Mouse (Mus musculus) thymus, postnatal 0 days (tissue): ENCODE data around the gene Trappc12. TPM values are rescaled to one million over a fixed set of nuclear protein-coding genes. Genes with fewer than 3 reads are reported as not detected.
A peak's percentile ranks its signal among the peaks of the same experiment; 100 is the strongest.
"Not testable (repeated sequence)": the region's sequence is repeated elsewhere in the genome, so short reads cannot be mapped to it uniquely, and the experiment has no call there.

Experiments
- DNase-seq: peaks from one replicate; pipeline ENCODE4 v3.0.0-alpha.2; 2015; ENCODE audit warnings: low spot score
- polyA plus RNA-seq: library from polyadenylated mRNA; unstranded; fragments of >200 nt; fragmentation: Nextera tagmentation; extraction: Ambion mirVana; gene quantifications from 2 replicates; pipeline ENCODE4 v1.2.1, GENCODE M21; 2015

The Trappc12 gene
- polyA plus RNA-seq, 1 experiment from 2014 or later = 40.0 TPM

DNA sequence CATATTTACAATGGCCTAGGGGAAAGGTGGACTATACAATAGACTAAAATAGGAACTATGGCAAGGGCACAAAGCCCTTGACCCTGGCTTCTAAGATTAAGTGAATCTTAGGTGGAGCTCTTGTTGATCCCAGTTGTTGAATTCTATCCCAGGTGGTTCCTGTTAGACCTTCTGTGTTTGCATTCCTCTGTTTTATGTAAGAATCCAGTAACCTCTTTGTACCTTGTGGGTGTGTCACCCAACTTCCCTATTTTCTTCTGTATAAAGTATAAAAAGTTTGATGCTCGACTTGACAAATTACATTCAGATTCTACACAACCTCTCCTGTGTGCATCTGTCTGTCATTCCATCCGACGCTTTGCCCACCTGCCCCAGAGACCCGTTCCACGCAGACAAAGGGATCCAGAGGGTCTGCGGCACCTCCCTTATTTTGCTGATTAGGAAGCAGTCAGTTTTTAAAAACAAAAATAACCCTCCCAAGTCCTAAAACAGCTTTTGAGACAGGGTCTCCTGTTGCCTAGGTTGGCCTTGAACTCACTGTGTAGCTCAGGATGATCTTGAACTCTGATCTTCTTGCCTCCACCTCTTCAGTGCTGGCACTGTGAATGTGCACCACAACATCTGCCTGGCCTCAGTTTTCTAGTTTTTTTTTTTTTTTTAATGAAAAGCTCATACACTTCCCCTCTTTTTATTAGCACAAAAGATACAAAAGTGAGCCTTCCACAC lies 16.6 kb downstream of the Trappc12 start:
- not testable (repeated sequence) for DNase-seq

DNA sequence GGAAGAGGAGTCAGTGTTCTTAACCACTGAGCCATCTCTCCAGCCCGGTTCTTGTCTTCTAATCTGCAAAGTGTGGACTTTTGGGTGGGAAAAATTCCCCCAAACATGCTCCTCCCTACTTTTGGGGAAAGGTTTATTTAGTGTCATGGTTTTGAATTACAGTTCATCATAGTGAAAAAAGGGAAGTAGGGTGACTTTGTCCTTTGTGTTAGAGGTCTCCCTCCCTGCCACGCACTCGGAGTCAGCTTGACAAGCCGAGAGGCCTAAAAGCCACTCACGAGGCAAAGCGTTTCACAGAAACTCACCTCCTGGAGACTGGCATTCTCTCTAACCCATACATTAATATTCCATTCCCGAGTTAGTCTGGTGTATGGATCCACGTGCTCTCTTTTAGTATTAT lies 17.6 kb downstream of the Trappc12 start:
- no peak for DNase-seq

GRCm38 (mm10) chr12:28727061-28727460 lies 23.2 kb downstream of the Trappc12 start:
- no peak for DNase-seq

- DNase-seq = no peak
These were observed 24.1 kb downstream of the Trappc12 start for GRCm38 (mm10) chr12:28726204-28726603.

GRCm38 (mm10) chr12:28724366-28724765 lies 25.9 kb downstream of the Trappc12 start:
- no peak for DNase-seq

GRCm38 (mm10) chr12:28718106-28718505 lies 32.2 kb downstream of the Trappc12 start:
- DNase-seq = no peak

DNA sequence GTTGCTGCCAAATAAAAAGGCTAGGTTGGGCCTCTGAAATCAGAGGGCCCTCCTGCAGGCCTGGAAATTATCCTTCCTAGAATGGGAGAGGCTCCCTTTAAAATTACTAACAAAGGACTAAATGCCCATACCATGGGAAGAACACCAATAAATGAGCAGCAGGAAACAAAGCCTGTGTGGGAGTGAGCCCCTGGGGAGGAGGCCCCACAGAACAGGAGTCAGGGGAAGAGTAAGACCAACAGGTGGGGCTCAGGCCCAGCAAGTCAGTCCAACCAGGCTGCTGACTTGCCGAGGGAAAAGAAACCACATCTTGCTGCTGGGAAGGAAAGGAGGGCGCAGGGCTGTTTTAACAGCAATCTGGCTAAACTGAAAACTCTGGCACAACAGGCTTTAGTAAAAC lies 33.2 kb downstream of the Trappc12 start:
- no peak for DNase-seq

- DNase-seq = no peak
These were observed 35.2 kb downstream of the Trappc12 start for GRCm38 (mm10) chr12:28714822-28715632.

DNA sequence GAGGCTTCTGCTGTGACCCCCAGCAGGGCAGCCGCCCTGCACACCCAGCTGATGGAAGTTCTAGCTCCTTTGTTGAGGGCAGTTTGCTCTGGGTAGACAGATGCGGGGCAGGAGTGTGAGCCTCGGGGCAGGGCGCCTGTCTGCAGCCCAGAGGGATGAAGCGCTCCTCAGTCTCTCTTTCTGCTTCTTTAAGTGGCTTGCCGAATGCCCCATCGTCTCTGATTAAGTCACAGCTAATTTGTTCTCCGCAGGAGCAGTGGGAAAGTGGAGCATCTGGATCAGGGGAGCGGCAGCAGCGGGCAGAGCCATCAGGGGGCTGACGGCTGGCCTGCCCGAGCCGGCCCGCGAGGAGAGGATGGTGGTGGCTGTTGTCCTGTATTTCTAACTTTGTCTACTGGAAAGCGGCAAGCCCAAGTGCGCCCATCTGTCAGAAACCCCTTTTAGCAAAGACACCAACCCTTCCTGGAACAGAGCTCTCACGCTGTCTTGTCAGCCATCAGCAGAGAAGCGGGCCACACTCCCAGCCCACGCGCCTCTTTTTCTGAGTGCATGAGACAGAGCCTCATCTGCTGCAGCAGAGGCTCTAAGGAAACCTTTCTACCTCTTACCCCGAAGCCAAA lies 39.6 kb downstream of the Trappc12 start:
- DNase-seq = no peak

DNA sequence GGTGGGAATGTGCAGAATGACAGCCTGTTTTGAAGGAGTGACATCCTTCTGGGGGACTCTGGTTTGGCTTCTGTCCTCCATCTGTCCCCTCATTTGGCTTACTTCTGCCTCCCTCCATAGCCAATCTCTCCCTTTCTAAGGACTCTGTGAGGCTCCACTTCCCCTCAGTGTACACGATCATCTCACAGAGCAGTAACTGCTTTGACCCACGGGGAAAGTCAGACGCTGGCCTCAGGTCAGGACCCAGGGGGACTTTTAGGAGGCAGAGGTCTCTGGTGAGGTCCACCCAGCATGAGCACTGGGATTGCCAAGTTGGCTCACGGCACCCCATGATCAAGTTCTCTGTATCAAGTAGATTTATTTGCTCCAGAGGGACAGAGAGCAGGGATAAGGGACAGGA lies 42.1 kb downstream of the Trappc12 start:
- no peak for DNase-seq

DNA sequence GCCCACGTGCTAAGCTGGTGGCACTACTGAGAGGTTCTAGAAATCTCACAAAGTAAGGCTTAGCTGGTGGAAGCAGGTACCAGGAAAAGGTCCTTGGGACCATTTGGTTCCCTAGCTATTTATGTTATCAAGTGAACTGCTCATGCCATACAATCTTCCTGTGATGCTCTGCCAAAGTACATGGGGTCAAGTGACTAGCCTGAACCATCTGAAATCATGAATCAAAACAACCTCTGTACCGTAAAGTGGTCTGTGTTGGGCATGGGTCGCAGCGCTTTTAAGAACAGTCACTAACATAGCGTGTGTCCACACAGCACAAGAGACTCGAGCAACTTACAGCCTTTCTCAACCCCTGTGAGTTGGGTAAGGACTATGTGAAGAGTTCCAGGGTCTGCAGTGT lies 45.1 kb downstream of the Trappc12 start:
- DNase-seq = no peak

GRCm38 (mm10) chr12:28704381-28704780 lies 45.9 kb downstream of the Trappc12 start:
- DNase-seq = no peak

DNA sequence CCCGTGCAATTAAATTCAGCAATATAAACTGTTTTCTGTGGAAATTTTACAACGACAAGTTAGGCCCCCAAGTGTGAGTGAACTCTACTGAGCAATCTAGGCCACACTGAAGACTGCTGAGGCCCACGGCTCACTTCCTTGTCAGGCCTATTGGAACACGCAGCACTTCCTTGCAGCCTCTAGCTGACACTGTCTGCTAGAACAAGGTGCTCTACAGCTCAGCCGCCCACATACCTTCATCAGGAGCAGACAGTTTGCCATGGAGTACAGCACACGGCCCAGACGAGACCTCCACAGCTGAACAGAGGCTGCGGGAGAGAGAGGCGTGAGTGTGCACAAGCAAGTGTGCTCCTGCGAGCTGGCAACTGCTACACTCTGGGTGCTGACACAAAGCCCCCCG lies 49.0 kb downstream of the Trappc12 start:
- DNase-seq = no peak

- no peak for DNase-seq
These were observed 49.7 kb downstream of the Trappc12 start for GRCm38 (mm10) chr12:28700561-28701025.

GRCm38 (mm10) chr12:28700101-28700511 lies 50.2 kb downstream of the Trappc12 start:
- no peak for DNase-seq

DNA sequence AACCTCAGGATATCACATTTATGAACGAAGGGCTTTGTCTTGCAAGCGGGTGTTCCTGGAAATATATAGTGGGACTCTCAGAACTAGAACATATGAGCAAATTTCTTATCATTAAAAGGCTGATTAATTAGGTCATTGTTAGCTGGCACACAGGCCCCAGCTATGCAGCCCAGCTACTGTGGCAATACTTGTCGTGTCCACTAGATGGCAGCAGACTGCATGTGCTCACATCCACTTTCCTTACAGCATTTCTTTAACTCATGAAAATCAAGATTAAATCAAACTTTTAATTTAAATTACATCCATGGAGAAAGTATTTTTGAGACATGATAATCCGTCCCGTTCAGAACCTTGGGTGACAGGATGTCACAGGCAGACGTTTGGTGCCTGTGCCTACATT lies 50.6 kb downstream of the Trappc12 start:
- peak; percentile 67 for DNase-seq

GRCm38 (mm10) chr12:28699086-28699485 lies 51.2 kb downstream of the Trappc12 start:
- DNase-seq = no peak

DNA sequence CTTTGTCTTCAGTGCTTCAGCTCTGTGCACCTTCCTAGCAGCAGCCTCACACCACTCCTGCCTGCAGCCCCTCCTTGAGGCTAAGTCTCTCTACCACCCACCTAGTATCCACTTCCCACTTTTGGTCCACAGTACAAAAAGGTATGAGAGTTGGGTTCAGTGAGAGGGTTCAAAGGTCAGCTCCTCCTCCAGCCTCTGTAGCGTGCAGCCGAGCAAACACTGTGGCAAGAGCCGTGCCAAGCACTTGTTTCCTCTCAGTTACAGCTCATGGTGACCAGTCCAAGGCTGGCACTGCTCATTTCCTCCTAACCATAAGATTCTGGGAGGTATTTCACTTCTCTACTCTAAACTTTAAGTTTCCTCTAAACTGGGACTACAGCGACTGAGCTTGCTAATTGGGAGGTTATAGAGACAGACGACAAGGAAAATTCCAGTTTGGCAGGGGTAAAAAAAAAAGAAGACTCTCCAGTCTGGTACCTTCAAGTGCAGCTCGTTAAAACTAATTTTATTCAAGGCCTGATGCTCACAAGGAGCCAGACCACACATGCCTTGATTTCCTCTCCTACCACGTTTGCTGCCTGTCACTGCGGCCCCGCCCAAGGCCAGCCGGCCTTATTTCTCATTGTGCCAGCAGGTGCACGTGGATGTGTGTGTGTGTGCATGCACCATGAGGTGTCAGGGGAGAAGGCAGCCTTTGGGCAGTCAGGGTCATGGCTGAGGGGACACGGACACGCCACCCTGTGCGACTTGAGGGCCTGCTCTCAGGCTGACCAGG lies 52.3 kb downstream of the Trappc12 start:
- no peak for DNase-seq

DNA sequence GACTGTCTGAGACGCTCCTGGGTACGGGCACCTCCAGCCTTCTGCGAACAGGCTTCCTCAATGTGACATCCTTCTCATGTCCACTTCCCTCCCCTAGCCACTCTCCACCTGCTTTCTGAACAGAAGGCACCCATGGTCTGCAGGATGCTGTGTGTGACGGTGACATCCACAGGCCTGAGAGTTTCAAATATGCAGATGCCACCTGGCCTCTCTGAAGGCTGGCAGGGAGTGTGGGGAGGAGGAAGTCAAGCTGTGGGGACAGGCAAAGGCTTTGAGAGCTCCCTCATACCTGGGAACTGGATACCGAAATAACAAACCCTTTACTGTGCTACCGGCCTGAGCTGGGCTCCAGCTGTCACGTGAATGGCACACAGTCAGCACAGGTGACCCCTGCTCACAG lies 55.5 kb downstream of the Trappc12 start:
- DNase-seq = no peak

- DNase-seq = no peak
These were observed 56.0 kb downstream of the Trappc12 start for GRCm38 (mm10) chr12:28694231-28694630.

DNA sequence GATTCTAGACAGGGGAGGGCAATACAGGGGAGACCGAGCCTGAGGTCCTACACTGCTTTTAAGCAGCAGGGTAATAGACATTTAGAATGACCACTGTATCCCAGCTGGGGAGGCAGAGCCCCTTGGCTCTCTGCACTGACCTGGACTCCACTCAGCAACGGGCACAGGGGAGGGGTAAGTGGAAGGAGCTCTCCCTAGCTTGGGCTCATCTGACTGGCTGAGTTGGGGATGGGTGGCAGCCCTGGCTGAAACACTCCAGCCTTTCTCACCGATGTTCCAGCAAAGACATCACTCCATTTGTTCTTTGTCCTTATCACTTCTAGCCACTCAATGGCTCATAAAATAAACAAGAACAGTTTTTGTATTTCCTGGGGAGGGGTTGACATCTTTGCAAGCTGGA lies 56.5 kb downstream of the Trappc12 start:
- DNase-seq = no peak
